Mouse (Mus musculus): ENCODE measurements around the gene Nme6. TPM values are rescaled to one million over a fixed set of nuclear protein-coding genes. Genes with fewer than 3 reads are reported as not detected.

Nme6 gene
- polyA plus RNA-seq, 1 experiment = 41.2 TPM

- Histone ChIP-seq H3K36me3 (ENCODE audit: control insufficient read depth, insufficient read depth, low read length, poor library complexity, severe bottlenecking) (peaks cover 31% of the 10 kb centered on the region), H3K9ac (ENCODE audit: low read depth, poor library complexity, severe bottlenecking) (peak within 1 kb of the TSS; percentile 90), H3K9me3 (replicated peaks; ENCODE audit: control insufficient read depth, insufficient read depth, low read length, poor library complexity, severe bottlenecking) (no peaks in the 10 kb centered on the region), H3K27ac (ENCODE audit: insufficient read depth, low read length) (peak within 1 kb of the TSS; percentile 40), H3K27me3 (ENCODE audit: control insufficient read depth, insufficient read depth, low read length, poor library complexity, severe bottlenecking) (no peaks in the 10 kb centered on the region), H3K4me1 (ENCODE audit: control insufficient read depth, insufficient read depth, low read length) (peaks cover 1% of the 10 kb centered on the region), H3K4me3 (ENCODE audit: low read depth, low read length) (peak within 1 kb of the TSS; percentile 81)
- no peak; the same call in 1 of the 2 replicates for TF ChIP-seq EP300 (IDR thresholded peaks at IDR 0.05; ENCODE audit: insufficient read depth, low read depth, low read length)
- peak; percentile 92 for TF ChIP-seq POLR2A (IDR thresholded peaks at IDR 0.05; ENCODE audit: insufficient read depth, low read length)
- TF ChIP-seq CTCF (IDR thresholded peaks at IDR 0.05; ENCODE audit: low read depth, low read length) = peak; percentile 28
Measured at GRCm38 (mm10) chr9:109874797-109875691, 42.5 kb downstream of the Nme6 start, which contains the start of gene Cdc25a. Cdc25a (plus strand) TSS chr9:109875579.

GRCm38 (mm10) chr9:109875695-109876601 lies 43.4 kb downstream of the Nme6 start:
- peak overlapping the region; percentile 81 for H3K4me3 ChIP-seq (ENCODE audit: low read depth, low read length)
- TF ChIP-seq POLR2A (IDR thresholded peaks at IDR 0.05; ENCODE audit: insufficient read depth, low read length) = no peak
- TF ChIP-seq CTCF (IDR thresholded peaks at IDR 0.05; ENCODE audit: low read depth, low read length) = no peak
- no peak for TF ChIP-seq EP300 (IDR thresholded peaks at IDR 0.05; ENCODE audit: insufficient read depth, low read depth, low read length)
- no peaks in the 10 kb centered on the region for H3K27me3 ChIP-seq (ENCODE audit: control insufficient read depth, insufficient read depth, low read length, poor library complexity, severe bottlenecking)
- peaks cover 1% of the 10 kb centered on the region for H3K4me1 ChIP-seq (ENCODE audit: control insufficient read depth, insufficient read depth, low read length)
- H3K9ac ChIP-seq (ENCODE audit: low read depth, poor library complexity, severe bottlenecking) = peak overlapping the region; percentile 90
- no peak overlapping the region; the same call in 1 of the 2 replicates for H3K27ac ChIP-seq (ENCODE audit: insufficient read depth, low read length)
- H3K36me3 ChIP-seq (ENCODE audit: control insufficient read depth, insufficient read depth, low read length, poor library complexity, severe bottlenecking) = peaks cover 40% of the 10 kb centered on the region
- no peaks in the 10 kb centered on the region for H3K9me3 ChIP-seq (replicated peaks; ENCODE audit: control insufficient read depth, insufficient read depth, low read length, poor library complexity, severe bottlenecking)

- no peak overlapping the region for H3K27ac ChIP-seq (ENCODE audit: insufficient read depth, low read length)
- TF ChIP-seq EP300 (IDR thresholded peaks at IDR 0.05; ENCODE audit: insufficient read depth, low read depth, low read length) = no peak
- TF ChIP-seq POLR2A (IDR thresholded peaks at IDR 0.05; ENCODE audit: insufficient read depth, low read length) = no peak
- no peak for TF ChIP-seq CTCF (IDR thresholded peaks at IDR 0.05; ENCODE audit: low read depth, low read length)
- H3K36me3 ChIP-seq (ENCODE audit: control insufficient read depth, insufficient read depth, low read length, poor library complexity, severe bottlenecking) = peaks cover 48% of the 10 kb centered on the region
Measured at GRCm38 (mm10) chr9:109876756-109877155, 44.2 kb downstream of the Nme6 start.

GRCm38 (mm10) chr9:109877666-109878065 lies 45.1 kb downstream of the Nme6 start:
- peak overlapping the region; percentile 90 for H3K9ac ChIP-seq (ENCODE audit: low read depth, poor library complexity, severe bottlenecking)
- H3K4me3 ChIP-seq (ENCODE audit: low read depth, low read length) = peak overlapping the region; percentile 36; the same call in 1 of the 2 replicates
- H3K9me3 ChIP-seq (replicated peaks; ENCODE audit: control insufficient read depth, insufficient read depth, low read length, poor library complexity, severe bottlenecking) = no peaks in the 10 kb centered on the region
- TF ChIP-seq POLR2A (IDR thresholded peaks at IDR 0.05; ENCODE audit: insufficient read depth, low read length) (no peak), CTCF (IDR thresholded peaks at IDR 0.05; ENCODE audit: low read depth, low read length) (peak; percentile 8), EP300 (IDR thresholded peaks at IDR 0.05; ENCODE audit: insufficient read depth, low read depth, low read length) (no peak)
- no peak overlapping the region for H3K27ac ChIP-seq (ENCODE audit: insufficient read depth, low read length)
- H3K27me3 ChIP-seq (ENCODE audit: control insufficient read depth, insufficient read depth, low read length, poor library complexity, severe bottlenecking) = no peaks in the 10 kb centered on the region
- H3K4me1 ChIP-seq (ENCODE audit: control insufficient read depth, insufficient read depth, low read length) = peaks cover 1% of the 10 kb centered on the region
- peaks cover 57% of the 10 kb centered on the region for H3K36me3 ChIP-seq (ENCODE audit: control insufficient read depth, insufficient read depth, low read length, poor library complexity, severe bottlenecking)

More at GRCm38 (mm10) chr9:109876756-109877155, 44.2 kb downstream of the Nme6 start:
- H3K9ac ChIP-seq (ENCODE audit: low read depth, poor library complexity, severe bottlenecking) = peak overlapping the region; percentile 90
- H3K4me3 ChIP-seq (ENCODE audit: low read depth, low read length) = peak overlapping the region; percentile 81
- no peaks in the 10 kb centered on the region for H3K9me3 ChIP-seq (replicated peaks; ENCODE audit: control insufficient read depth, insufficient read depth, low read length, poor library complexity, severe bottlenecking)
- peaks cover 1% of the 10 kb centered on the region for H3K4me1 ChIP-seq (ENCODE audit: control insufficient read depth, insufficient read depth, low read length)
- H3K27me3 ChIP-seq (ENCODE audit: control insufficient read depth, insufficient read depth, low read length, poor library complexity, severe bottlenecking) = no peaks in the 10 kb centered on the region

GRCm38 (mm10) chr9:109879305-109879704 lies 46.8 kb downstream of the Nme6 start:
- Histone ChIP-seq H3K27ac (ENCODE audit: insufficient read depth, low read length) (no peak overlapping the region), H3K9me3 (replicated peaks; ENCODE audit: control insufficient read depth, insufficient read depth, low read length, poor library complexity, severe bottlenecking) (no peaks in the 10 kb centered on the region), H3K9ac (ENCODE audit: low read depth, poor library complexity, severe bottlenecking) (no peak overlapping the region), H3K4me3 (ENCODE audit: low read depth, low read length) (no peak overlapping the region), H3K36me3 (ENCODE audit: control insufficient read depth, insufficient read depth, low read length, poor library complexity, severe bottlenecking) (peaks cover 73% of the 10 kb centered on the region), H3K4me1 (ENCODE audit: control insufficient read depth, insufficient read depth, low read length) (peaks cover 1% of the 10 kb centered on the region), H3K27me3 (ENCODE audit: control insufficient read depth, insufficient read depth, low read length, poor library complexity, severe bottlenecking) (no peaks in the 10 kb centered on the region)
- TF ChIP-seq POLR2A (IDR thresholded peaks at IDR 0.05; ENCODE audit: insufficient read depth, low read length) = no peak
- TF ChIP-seq EP300 (IDR thresholded peaks at IDR 0.05; ENCODE audit: insufficient read depth, low read depth, low read length) = no peak
- no peak for TF ChIP-seq CTCF (IDR thresholded peaks at IDR 0.05; ENCODE audit: low read depth, low read length)

All from ES-Bruce4 (cell line).